Mouse (Mus musculus) forebrain, embryonic 16.5 days (tissue): ENCODE results near the gene Cidec. TPM values are rescaled to one million over a fixed set of nuclear protein-coding genes. Genes with fewer than 3 reads are reported as not detected.
A peak's percentile ranks its signal among the peaks of the same experiment; 100 is the strongest.

Experiments used
- ATAC-seq: fragments of 200-750 bp; cut with Nextera tagmentation; 2 replicates; pipeline ENCODE4 v1.8.0; 2017; ENCODE audit warnings: mild to moderate bottlenecking, moderate library complexity
- H3K27ac ChIP-seq: fragments of 300-500 bp; sonication (generic); 2 replicates; pipeline ENCODE4 v1.5.1; 2014; ENCODE audit warnings: low read length, control low read depth
- H3K27me3 ChIP-seq: fragments of 300-500 bp; sonication (generic); replicated peaks from 2 replicates; pipeline ENCODE4 v1.6.1; 2014; ENCODE audit warnings: low read length; ENCODE audit not compliant: control insufficient read depth, insufficient read depth
- H3K36me3 ChIP-seq: fragments of 300-500 bp; sonication (generic); 2 replicates; pipeline ENCODE4 v1.6.1; 2014; ENCODE audit not compliant: control insufficient read depth, insufficient read depth
- H3K4me1 ChIP-seq: fragments of 300-500 bp; sonication (generic); replicated peaks from 2 replicates; pipeline ENCODE4 v1.6.1; 2014; ENCODE audit warnings: low read length; ENCODE audit not compliant: control insufficient read depth, insufficient read depth
- H3K4me2 ChIP-seq: fragments of 300-500 bp; sonication (generic); 2 replicates; pipeline ENCODE4 v1.6.1; 2014; ENCODE audit warnings: mild to moderate bottlenecking, low read length, control low read depth
- H3K4me3 ChIP-seq: fragments of 300-500 bp; sonication (generic); replicated peaks from 2 replicates; pipeline ENCODE4 v1.5.1; 2014; ENCODE audit warnings: mild to moderate bottlenecking, low read length, control low read depth
- H3K9ac ChIP-seq: fragments of 300-500 bp; sonication (generic); replicated peaks from 2 replicates; pipeline ENCODE4 v1.6.1; 2014; ENCODE audit warnings: low read depth, low read length, control low read depth
- H3K9me3 ChIP-seq: fragments of 300-500 bp; sonication (generic); 2 replicates; pipeline ENCODE4 v1.6.1; 2016; ENCODE audit warnings: low read length; ENCODE audit not compliant: control insufficient read depth
- WGBS: fragments of 180-500 bp; shearing (Covaris S2); extraction: QIAGEN DNeasy Blood & Tissue Kit; methylation state at CpG from one replicate; pipeline ENCODE4 v1.1.7; 2014; 5-methylcytosine and 5-hydroxymethylcytosine counted together
- polyA plus RNA-seq: library from polyadenylated mRNA; unstranded; fragments of >200 nt; fragmentation: Nextera tagmentation; extraction: Ambion mirVana; gene quantifications from 2 replicates; pipeline ENCODE4 v1.2.1, GENCODE M21; 2015

The Cidec gene
- polyA plus RNA-seq, 1 experiment from 2014 or later: not detected

- H3K4me1 ChIP-seq: peaks cover 3% of the 10 kb centered on the region; the same call in 1 of the 2 replicates
- H3K36me3 ChIP-seq: no peaks in the 10 kb centered on the region
- H3K9me3 ChIP-seq: no peaks in the 10 kb centered on the region
- H3K9ac ChIP-seq: no peak overlapping the region
- 89% methylated on average over 7 of the region's 7 CpGs for WGBS
- H3K4me3 ChIP-seq: no peak overlapping the region
- no peak overlapping the region for H3K4me2 ChIP-seq
- H3K27me3 ChIP-seq: no peaks in the 10 kb centered on the region
- no peak for ATAC-seq
- no peak overlapping the region for H3K27ac ChIP-seq
These were observed 11.4 kb downstream of the Cidec start for GRCm38 (mm10) chr6:113424187-113424586.

GRCm38 (mm10) chr6:113423000-113423399, 12.6 kb downstream of the Cidec start:
- no peak overlapping the region for H3K9ac ChIP-seq
- no peaks in the 10 kb centered on the region for H3K9me3 ChIP-seq
- WGBS: 78% methylated on average over 4 of the region's 4 CpGs
- H3K36me3 ChIP-seq: no peaks in the 10 kb centered on the region
- H3K4me3 ChIP-seq: no peak overlapping the region
- H3K27me3 ChIP-seq: no peaks in the 10 kb centered on the region
- no peak overlapping the region for H3K27ac ChIP-seq
- no peak overlapping the region for H3K4me2 ChIP-seq
- ATAC-seq: no peak
- peaks cover 11% of the 10 kb centered on the region for H3K4me1 ChIP-seq

- H3K4me3 ChIP-seq: peak within 1 kb of the TSS; percentile 74
- WGBS: under 1% methylated on average over 25 of the region's 25 CpGs
- ATAC-seq: peak; percentile 100
- 0 out of 2 replicates have a peak within 1 kb of the TSS, but pooled peaks have one; percentile 6 for H3K27ac ChIP-seq
- H3K9me3 ChIP-seq: no peaks in the 10 kb centered on the region
- H3K27me3 ChIP-seq: no peaks in the 10 kb centered on the region
- no peaks in the 10 kb centered on the region; the same call in 1 of the 2 replicates for H3K36me3 ChIP-seq
- peak within 1 kb of the TSS; percentile 88 for H3K4me2 ChIP-seq
- peaks cover 12% of the 10 kb centered on the region for H3K4me1 ChIP-seq
- H3K9ac ChIP-seq: peak within 1 kb of the TSS; percentile 75
These were observed 16.4 kb downstream of the Cidec start, which contains the start of gene Rpusd3 for GRCm38 (mm10) chr6:113419199-113419587. Rpusd3 (minus strand) TSS chr6:113419340.

- Histone ChIP-seq H3K36me3 (no peaks in the 10 kb centered on the region; the same call in 1 of the 2 replicates), H3K27me3 (no peaks in the 10 kb centered on the region), H3K4me1 (peaks cover 12% of the 10 kb centered on the region), H3K4me3 (peak overlapping the region; percentile 74), H3K9ac (peak overlapping the region; percentile 75), H3K9me3 (no peaks in the 10 kb centered on the region), H3K27ac (0 out of 2 replicates have a peak overlapping the region, but pooled peaks have one; percentile 6), H3K4me2 (peak overlapping the region; percentile 88)
- peak; percentile 62 for ATAC-seq
- WGBS: 14% methylated on average over 16 of the region's 16 CpGs
These were observed 16.9 kb downstream of the Cidec start for GRCm38 (mm10) chr6:113418441-113419198.

- Histone ChIP-seq H3K9me3 (no peaks in the 10 kb centered on the region), H3K9ac (no peak overlapping the region), H3K36me3 (no peaks in the 10 kb centered on the region; the same call in 1 of the 2 replicates), H3K27ac (no peak overlapping the region), H3K4me2 (no peak overlapping the region), H3K4me1 (peaks cover 12% of the 10 kb centered on the region), H3K4me3 (no peak overlapping the region), H3K27me3 (no peaks in the 10 kb centered on the region)
- ATAC-seq: no peak
- WGBS: 78% methylated on average over 5 of the region's 5 CpGs
These were observed 19.1 kb downstream of the Cidec start for GRCm38 (mm10) chr6:113416416-113416815.

- WGBS: 88% methylated on average over 1 of the region's 1 CpGs
These were observed 25.6 kb downstream of the Cidec start for GRCm38 (mm10) chr6:113410001-113410400.

GRCm38 (mm10) chr6:113406683-113407082, 28.9 kb downstream of the Cidec start:
- Histone ChIP-seq H3K27me3 (no peaks in the 10 kb centered on the region), H3K4me1 (no peaks in the 10 kb centered on the region), H3K27ac (no peak overlapping the region), H3K4me3 (no peak overlapping the region), H3K36me3 (no peaks in the 10 kb centered on the region; the same call in 1 of the 2 replicates), H3K9me3 (no peaks in the 10 kb centered on the region), H3K9ac (no peak overlapping the region), H3K4me2 (no peak overlapping the region)
- no peak for ATAC-seq
- 77% methylated on average over 9 of the region's 9 CpGs for WGBS

More at GRCm38 (mm10) chr6:113410001-113410400, 25.6 kb downstream of the Cidec start:
- no peaks in the 10 kb centered on the region for H3K9me3 ChIP-seq
- H3K27ac ChIP-seq: no peak overlapping the region
- H3K4me2 ChIP-seq: no peak overlapping the region
- H3K27me3 ChIP-seq: no peaks in the 10 kb centered on the region
- no peak for ATAC-seq
- no peak overlapping the region for H3K4me3 ChIP-seq
- no peak overlapping the region for H3K9ac ChIP-seq
- H3K36me3 ChIP-seq: no peaks in the 10 kb centered on the region; the same call in 1 of the 2 replicates
- no peaks in the 10 kb centered on the region for H3K4me1 ChIP-seq

GRCm38 (mm10) chr6:113405483-113405882, 30.1 kb downstream of the Cidec start:
- WGBS: 92% methylated on average over 6 of the region's 6 CpGs
- no peak for ATAC-seq
- no peak overlapping the region for H3K9ac ChIP-seq

GRCm38 (mm10) chr6:113404649-113405448, 30.7 kb downstream of the Cidec start:
- H3K9me3 ChIP-seq: no peaks in the 10 kb centered on the region
- no peaks in the 10 kb centered on the region for H3K27me3 ChIP-seq
- no peak overlapping the region for H3K27ac ChIP-seq
- H3K36me3 ChIP-seq: no peaks in the 10 kb centered on the region; the same call in none of the 2 replicates
- 75% methylated on average over 12 of the region's 12 CpGs for WGBS
- H3K9ac ChIP-seq: no peak overlapping the region
- ATAC-seq: no peak
- H3K4me2 ChIP-seq: no peak overlapping the region
- H3K4me1 ChIP-seq: no peaks in the 10 kb centered on the region
- no peak overlapping the region for H3K4me3 ChIP-seq

More at GRCm38 (mm10) chr6:113405483-113405882, 30.1 kb downstream of the Cidec start:
- Histone ChIP-seq H3K36me3 (no peaks in the 10 kb centered on the region; the same call in none of the 2 replicates), H3K9me3 (no peaks in the 10 kb centered on the region), H3K4me2 (no peak overlapping the region), H3K27me3 (no peaks in the 10 kb centered on the region), H3K4me3 (no peak overlapping the region), H3K27ac (no peak overlapping the region), H3K4me1 (no peaks in the 10 kb centered on the region)
